Mouse (Mus musculus): Measurements from ENCODE around the gene Pkd1l3.

- TF ChIP-seq USF1 (IDR thresholded peaks at IDR 0.05; ENCODE audit: low read depth) (no peak), CTCF (IDR thresholded peaks at IDR 0.05; ENCODE audit: control insufficient read depth, insufficient read depth, insufficient read length) (no peak), MAX (IDR thresholded peaks at IDR 0.05) (no peak)
Measured at GRCm38 (mm10) chr8:109697754-109698153, 83.4 kb downstream of the Pkd1l3 start.

Measured in C2C12 (cell line).